Mouse (Mus musculus) liver, embryonic 15.5 days (tissue): Measurements from ENCODE around the gene Rimbp2. TPM values are rescaled to one million over a fixed set of nuclear protein-coding genes. Genes with fewer than 3 reads are reported as not detected.
A peak's percentile ranks its signal among the peaks of the same experiment; 100 is the strongest.
"Not testable (repeated sequence)": the region's sequence is repeated elsewhere in the genome, so short reads cannot be mapped to it uniquely, and the experiment has no call there.

Source experiments
- ATAC-seq: fragments of 200-750 bp; cut with Nextera tagmentation; 2 replicates; pipeline ENCODE4 v1.8.0; 2017; ENCODE audit warnings: moderate number of reproducible peaks, mild to moderate bottlenecking, moderate library complexity; ENCODE audit not compliant: insufficient read depth
- H3K27ac ChIP-seq: fragments of 300-500 bp; sonication (generic); replicated peaks from 2 replicates; pipeline ENCODE4 v1.5.1; 2015; ENCODE audit warnings: mild to moderate bottlenecking, inconsistent platforms
- H3K27me3 ChIP-seq: fragments of 300-500 bp; sonication (generic); 2 replicates; pipeline ENCODE4 v1.6.1; 2015; ENCODE audit warnings: mild to moderate bottlenecking, inconsistent platforms
- H3K36me3 ChIP-seq: fragments of 300-500 bp; sonication (generic); replicated peaks from 2 replicates; pipeline ENCODE4 v1.6.1; 2015; ENCODE audit warnings: moderate library complexity, mild to moderate bottlenecking, inconsistent platforms
- H3K4me1 ChIP-seq: fragments of 300-500 bp; sonication (generic); replicated peaks from 2 replicates; pipeline ENCODE4 v1.6.1; 2015; ENCODE audit warnings: inconsistent platforms
- H3K4me2 ChIP-seq: fragments of 300-500 bp; sonication (generic); 2 replicates; pipeline ENCODE4 v1.6.1; 2015; ENCODE audit warnings: moderate library complexity, mild to moderate bottlenecking, inconsistent platforms
- H3K4me3 ChIP-seq: fragments of 300-500 bp; sonication (generic); replicated peaks from 2 replicates; pipeline ENCODE4 v1.5.1; 2015; ENCODE audit warnings: mild to moderate bottlenecking, inconsistent platforms
- H3K9ac ChIP-seq: fragments of 300-500 bp; sonication (generic); 2 replicates; pipeline ENCODE4 v1.6.1; 2015; ENCODE audit warnings: moderate library complexity, mild to moderate bottlenecking, inconsistent platforms
- H3K9me3 ChIP-seq: fragments of 300-500 bp; sonication (generic); replicated peaks from 2 replicates; pipeline ENCODE4 v1.6.1; 2016; ENCODE audit warnings: inconsistent platforms
- WGBS: fragments of 180-500 bp; shearing (Covaris S2); methylation state at CpG from one replicate; pipeline ENCODE4 v1.1.7; 2015; ENCODE audit warnings: mixed read lengths; ENCODE audit not compliant: insufficient replicate concordance; 5-methylcytosine and 5-hydroxymethylcytosine counted together
- polyA plus RNA-seq: library from polyadenylated mRNA; unstranded; fragments of >200 nt; fragmentation: Nextera tagmentation; extraction: Ambion mirVana; gene quantifications from 2 replicates; pipeline ENCODE4 v1.2.1, GENCODE M21; 2015

Gene Rimbp2
- polyA plus RNA-seq, result not detected in 2 replicates

DNA sequence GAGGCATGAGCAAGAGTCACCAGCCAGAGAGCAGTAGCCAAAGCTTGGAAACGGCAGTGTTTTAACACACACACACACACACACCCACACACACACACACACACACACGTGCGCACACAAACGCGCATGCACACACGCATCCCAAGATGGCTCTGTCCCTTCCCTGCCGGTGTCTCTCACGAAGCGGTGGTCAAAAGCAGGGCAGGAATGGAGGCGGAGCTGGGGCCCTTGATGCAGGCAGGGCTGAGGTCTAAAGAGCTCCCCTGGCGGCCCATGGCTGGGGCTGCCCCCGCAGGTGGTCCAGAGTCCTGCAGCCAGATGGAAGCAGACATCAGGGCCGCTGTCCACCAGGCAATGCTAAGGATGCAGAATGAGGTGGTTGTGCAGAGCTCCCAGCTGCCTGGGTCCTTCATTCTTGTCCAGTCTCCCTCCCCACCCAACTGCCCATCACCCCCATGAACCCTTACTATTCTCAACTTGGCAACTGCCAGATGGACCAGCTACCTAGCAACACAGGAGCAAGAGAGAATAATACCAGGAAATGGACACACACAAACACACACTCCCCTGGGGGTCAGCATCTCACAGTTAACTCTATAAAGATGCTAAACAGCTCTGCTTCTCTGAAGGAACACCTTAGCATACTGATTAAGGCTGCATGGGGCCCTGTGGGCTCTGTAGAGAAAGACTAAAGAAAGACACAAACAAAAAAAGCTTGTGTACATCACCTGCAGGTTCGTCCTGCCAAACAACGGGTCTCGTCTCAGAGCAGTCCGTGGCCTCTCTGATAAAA, at the start of gene Rimbp2:
Gene Rimbp2, minus strand, starts transcription at position 209 of the 793 bp plus-strand sequence.
- no peak within 1 kb of the TSS for H3K27ac ChIP-seq
- H3K9me3 ChIP-seq, result no peaks in the 10 kb centered on the region
- no peak for ATAC-seq
- no peaks in the 10 kb centered on the region for H3K4me1 ChIP-seq
- no peaks in the 10 kb centered on the region for H3K36me3 ChIP-seq
- 12% methylated on average over 17 of the region's 17 CpGs for WGBS
- peak within 1 kb of the TSS; percentile 25 for H3K4me2 ChIP-seq
- H3K9ac ChIP-seq, result no peak within 1 kb of the TSS
- peaks cover 20% of the 10 kb centered on the region for H3K27me3 ChIP-seq
- no peak within 1 kb of the TSS for H3K4me3 ChIP-seq

DNA sequence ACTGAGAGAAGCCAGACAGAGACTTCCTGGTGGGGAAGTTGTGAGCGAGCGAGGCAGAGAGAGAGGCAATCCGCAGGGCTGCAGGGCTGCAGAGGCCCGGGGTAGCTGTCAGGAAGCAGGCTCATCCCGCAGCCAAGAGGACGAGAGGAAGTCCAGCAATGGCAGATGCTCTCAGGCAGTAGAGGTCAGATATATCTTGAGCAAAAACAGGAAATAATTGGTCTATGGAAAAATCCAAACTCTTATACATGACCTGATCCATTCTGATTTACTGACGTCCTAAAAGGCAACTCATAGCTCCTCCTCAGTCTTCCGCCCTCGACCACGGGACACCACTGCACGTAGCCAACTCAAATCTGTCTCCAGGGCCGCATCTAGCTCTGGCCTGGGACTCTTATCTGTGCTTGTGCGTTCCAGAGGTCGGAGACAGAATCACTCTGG, 49.3 kb upstream of the Rimbp2 start:
- H3K4me1 ChIP-seq, result peaks cover 80% of the 10 kb centered on the region
- peak; percentile 12; the same call in 1 of the 2 replicates for ATAC-seq
- H3K9ac ChIP-seq, result peak overlapping the region; percentile 51; the same call in 1 of the 2 replicates
- H3K9me3 ChIP-seq, result no peaks in the 10 kb centered on the region
- H3K27ac ChIP-seq, result peak overlapping the region; percentile 98
- peak overlapping the region; percentile 68 for H3K4me2 ChIP-seq
- no peaks in the 10 kb centered on the region for H3K27me3 ChIP-seq
- peaks cover 59% of the 10 kb centered on the region for H3K36me3 ChIP-seq
- H3K4me3 ChIP-seq, result peak overlapping the region; percentile 27
- 12% methylated on average over 14 of the region's 14 CpGs for WGBS

DNA sequence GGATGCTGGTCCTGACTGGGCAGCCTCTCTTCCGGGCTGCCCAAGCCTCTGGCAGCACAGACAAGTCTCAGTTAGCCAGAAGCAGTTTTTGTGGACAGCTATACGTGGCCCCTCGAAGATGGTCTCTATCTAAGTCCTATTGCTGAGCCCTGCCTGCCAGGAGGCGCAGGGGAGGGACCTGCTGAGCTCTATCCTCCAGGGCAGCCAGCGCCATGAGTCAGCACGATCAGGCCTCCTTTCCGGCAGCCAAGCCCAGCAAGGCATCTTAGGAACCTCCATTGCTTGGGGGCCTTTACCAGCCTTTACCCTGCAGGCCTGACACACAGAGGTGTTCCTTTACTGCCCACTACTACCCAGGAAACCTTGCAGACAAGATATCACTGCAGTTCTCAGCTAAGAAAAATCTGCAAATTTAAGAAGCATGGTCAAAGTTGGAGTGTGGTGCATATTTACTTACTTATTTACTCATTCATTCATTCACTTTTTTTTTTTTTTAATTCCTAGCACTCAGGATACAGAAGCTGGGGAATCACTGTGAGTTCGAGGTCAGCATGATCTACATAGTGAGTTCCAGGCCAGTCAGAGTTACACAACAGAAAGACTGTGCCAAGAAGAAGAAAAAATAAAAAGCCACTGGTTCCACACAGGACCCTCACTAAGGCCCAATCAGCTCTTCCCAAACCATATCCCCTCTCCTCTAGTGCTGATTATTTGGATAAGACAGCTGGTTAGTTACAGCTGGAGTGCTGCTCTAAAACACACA, 47.6 kb upstream of the Rimbp2 start:
- Histone ChIP-seq H3K9me3 (no peaks in the 10 kb centered on the region), H3K27ac (peak overlapping the region; percentile 98), H3K4me1 (peaks cover 68% of the 10 kb centered on the region), H3K4me2 (peak overlapping the region; percentile 68), H3K36me3 (peaks cover 73% of the 10 kb centered on the region), H3K9ac (peak overlapping the region; percentile 51), H3K4me3 (peak overlapping the region; percentile 37), H3K27me3 (no peaks in the 10 kb centered on the region)
- 12% methylated on average over 8 of the region's 8 CpGs for WGBS
- ATAC-seq, result peak; percentile 85

DNA sequence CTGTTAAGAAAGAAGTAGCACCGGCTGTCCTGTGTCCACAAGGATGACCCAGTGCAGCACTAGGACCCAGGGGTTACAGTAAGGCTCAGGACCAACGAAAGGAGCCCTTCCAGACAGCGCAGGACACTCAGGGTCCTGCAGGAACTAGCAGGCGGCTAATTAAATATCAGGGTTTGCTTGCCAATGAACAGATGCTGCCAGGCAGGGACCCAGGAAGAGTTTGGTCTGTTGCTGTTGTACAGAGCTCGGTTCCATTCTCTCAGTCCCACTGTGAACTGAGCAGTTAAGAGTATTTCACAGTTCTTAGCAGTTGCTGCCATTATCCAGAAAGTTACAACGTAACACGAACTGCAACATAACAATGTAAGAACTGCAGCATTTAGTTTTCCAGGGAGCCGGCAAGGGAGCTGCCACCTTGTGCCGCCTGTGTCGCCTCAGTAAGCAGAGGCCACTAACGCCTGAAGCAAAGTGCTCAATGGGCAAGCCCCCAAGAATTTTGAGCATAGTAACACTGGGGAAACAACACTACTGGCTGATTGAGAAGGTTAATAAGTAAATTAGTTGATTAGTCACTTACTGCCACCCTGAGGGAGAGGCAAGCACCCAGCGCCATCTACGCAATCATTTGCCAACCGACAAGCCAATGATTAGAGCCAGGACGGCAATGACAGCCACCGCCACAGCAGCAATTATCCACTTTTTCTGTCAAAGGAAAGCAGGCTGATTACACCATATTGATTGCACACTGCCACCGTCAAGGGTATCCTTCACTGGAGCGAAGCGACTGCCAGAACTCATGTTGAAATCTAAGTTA, 34.1 kb upstream of the Rimbp2 start:
- H3K4me3 ChIP-seq, result no peak overlapping the region
- WGBS, result 90% methylated on average over 19 of the region's 19 CpGs
- no peaks in the 10 kb centered on the region for H3K4me1 ChIP-seq
- no peak overlapping the region for H3K27ac ChIP-seq
- H3K9ac ChIP-seq, result no peak overlapping the region
- H3K27me3 ChIP-seq, result no peaks in the 10 kb centered on the region
- no peak overlapping the region for H3K4me2 ChIP-seq
- ATAC-seq, result no peak
- peaks cover 86% of the 10 kb centered on the region for H3K36me3 ChIP-seq
- H3K9me3 ChIP-seq, result no peaks in the 10 kb centered on the region

DNA sequence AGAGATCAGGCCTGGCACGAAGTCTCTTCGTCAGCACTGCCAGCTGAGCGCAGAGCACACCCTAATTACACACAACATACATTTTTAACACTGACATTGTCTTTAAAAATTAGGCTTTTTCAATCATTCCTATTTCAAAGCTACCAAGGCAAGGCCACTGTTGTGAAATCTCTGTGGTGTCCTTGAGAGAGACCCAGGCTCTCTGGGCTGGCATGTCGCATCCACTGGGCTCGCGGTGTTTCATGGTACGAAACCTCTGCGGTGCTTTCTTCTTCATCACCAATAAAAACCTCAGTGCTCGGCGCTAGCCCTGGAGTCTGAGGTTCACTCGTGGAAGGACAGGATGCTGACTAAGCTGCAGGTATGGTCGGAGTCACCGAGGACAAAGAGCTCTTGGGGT, 32.7 kb upstream of the Rimbp2 start:
- Histone ChIP-seq H3K4me3 (no peak overlapping the region), H3K27ac (no peak overlapping the region), H3K36me3 (peaks cover 72% of the 10 kb centered on the region), H3K4me2 (no peak overlapping the region), H3K9me3 (no peaks in the 10 kb centered on the region), H3K4me1 (0 out of 2 replicates have a peak, but pooled peaks cover 4% of the 10 kb centered on the region), H3K27me3 (no peaks in the 10 kb centered on the region), H3K9ac (no peak overlapping the region)
- WGBS, result 92% methylated on average over 13 of the region's 13 CpGs
- ATAC-seq, result no peak

DNA sequence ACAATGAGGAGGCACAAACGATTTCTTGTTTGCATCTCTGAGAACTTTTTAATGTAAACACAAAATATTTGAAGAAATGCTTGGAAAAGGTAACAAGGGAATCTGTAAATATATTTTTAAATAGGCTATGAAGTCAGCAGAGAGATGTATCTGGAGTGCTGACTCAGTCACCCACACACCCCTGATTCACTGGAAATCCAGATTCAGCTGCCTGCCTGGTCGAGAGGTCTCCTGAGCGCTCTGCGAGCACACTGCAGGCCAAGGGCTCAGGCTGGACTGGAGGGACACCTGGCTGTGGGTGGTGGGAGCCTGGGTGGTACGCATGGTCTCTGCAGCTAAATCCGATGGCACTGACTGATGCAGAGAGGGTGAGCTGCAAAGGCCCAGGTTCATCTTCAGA, 31.2 kb upstream of the Rimbp2 start:
- H3K4me2 ChIP-seq, result no peak overlapping the region
- 81% methylated on average over 6 of the region's 6 CpGs for WGBS
- no peak overlapping the region for H3K27ac ChIP-seq
- 0 out of 2 replicates have a peak, but pooled peaks cover 4% of the 10 kb centered on the region for H3K4me1 ChIP-seq
- no peaks in the 10 kb centered on the region for H3K9me3 ChIP-seq
- ATAC-seq, result no peak
- H3K27me3 ChIP-seq, result no peaks in the 10 kb centered on the region
- no peak overlapping the region for H3K9ac ChIP-seq
- H3K36me3 ChIP-seq, result peaks cover 58% of the 10 kb centered on the region
- H3K4me3 ChIP-seq, result no peak overlapping the region

DNA sequence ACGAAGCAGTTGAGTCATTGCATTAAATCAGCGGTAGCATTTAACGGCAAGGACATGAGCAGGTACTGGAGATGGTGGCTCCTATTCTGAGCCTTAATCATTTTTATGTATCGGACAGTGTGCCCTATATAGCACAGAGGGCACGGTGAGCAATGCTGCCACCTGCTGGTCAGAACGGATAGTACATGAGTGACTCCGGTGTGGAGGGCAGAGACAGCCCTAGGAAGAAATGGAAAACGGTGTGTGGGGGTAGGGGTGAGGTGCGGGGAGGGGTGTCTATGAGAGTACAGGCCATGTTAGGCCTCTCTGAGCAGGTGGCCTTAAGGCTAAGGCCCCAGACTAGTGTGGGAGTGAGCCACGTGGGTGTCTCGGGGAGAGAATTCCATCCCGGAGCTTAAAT, 28.3 kb upstream of the Rimbp2 start:
- Histone ChIP-seq H3K27me3 (no peaks in the 10 kb centered on the region), H3K27ac (no peak overlapping the region), H3K9ac (no peak overlapping the region), H3K4me1 (0 out of 2 replicates have a peak, but pooled peaks cover 4% of the 10 kb centered on the region), H3K4me3 (no peak overlapping the region), H3K4me2 (no peak overlapping the region), H3K9me3 (no peaks in the 10 kb centered on the region), H3K36me3 (peaks cover 28% of the 10 kb centered on the region)
- 27% methylated on average over 12 of the region's 12 CpGs for WGBS
- peak; percentile 61 for ATAC-seq

GRCm38 (mm10) chr5:128980857-128981256, 27.6 kb upstream of the Rimbp2 start:
- Histone ChIP-seq H3K9me3 (no peaks in the 10 kb centered on the region), H3K27me3 (no peaks in the 10 kb centered on the region), H3K4me2 (no peak overlapping the region), H3K4me3 (no peak overlapping the region), H3K9ac (no peak overlapping the region), H3K4me1 (0 out of 2 replicates have a peak, but pooled peaks cover 4% of the 10 kb centered on the region), H3K36me3 (peaks cover 21% of the 10 kb centered on the region), H3K27ac (no peak overlapping the region)
- WGBS, result 38% methylated on average over 7 of the region's 7 CpGs
- ATAC-seq, result no peak

DNA sequence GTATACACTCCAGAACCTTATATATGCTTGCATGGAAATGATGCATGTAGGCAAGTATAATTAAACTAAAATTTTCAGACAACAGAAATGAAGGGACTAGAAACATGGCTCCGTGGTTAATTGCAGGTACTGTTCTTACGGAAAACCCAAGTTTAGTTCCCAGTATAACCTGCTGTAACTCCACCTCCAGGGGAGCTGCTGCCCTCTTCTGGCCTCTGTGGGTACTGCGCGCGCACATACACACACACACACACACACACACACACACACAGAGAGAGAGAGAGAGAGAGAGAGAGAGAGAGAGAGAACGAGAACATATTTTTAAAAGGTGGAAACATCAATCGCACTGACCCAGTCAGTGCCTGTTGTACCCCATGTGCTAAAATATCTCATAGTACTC, 25.7 kb upstream of the Rimbp2 start:
- Histone ChIP-seq H3K4me3 (no peak overlapping the region), H3K36me3 (peaks cover 2% of the 10 kb centered on the region; the same call in 1 of the 2 replicates), H3K27me3 (no peaks in the 10 kb centered on the region), H3K4me1 (0 out of 2 replicates have a peak, but pooled peaks cover 4% of the 10 kb centered on the region), H3K27ac (no peak overlapping the region), H3K9ac (no peak overlapping the region), H3K9me3 (no peaks in the 10 kb centered on the region), H3K4me2 (no peak overlapping the region)
- 80% methylated on average over 7 of the region's 7 CpGs for WGBS
- no peak for ATAC-seq

DNA sequence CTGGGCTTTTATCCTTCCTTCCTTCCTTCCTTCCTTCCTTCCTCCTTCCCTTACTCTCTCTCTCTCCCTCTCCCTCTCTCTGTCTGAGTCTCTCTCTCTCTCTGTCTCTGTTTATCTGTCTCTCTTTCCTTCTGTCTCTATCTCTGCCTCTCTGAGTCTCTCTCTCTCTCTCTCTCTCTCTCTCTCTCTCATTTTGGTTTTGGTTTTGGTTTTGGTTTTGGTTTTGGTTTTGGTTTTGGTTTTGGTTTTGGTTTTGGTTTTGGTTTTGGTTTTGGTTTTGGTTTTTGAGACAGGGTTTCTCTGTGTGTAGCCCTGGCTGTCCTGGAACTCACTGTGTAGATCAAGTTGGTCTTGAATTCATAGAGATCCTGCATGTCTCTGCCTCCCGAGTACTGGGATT, 24.2 kb upstream of the Rimbp2 start:
- WGBS, result 52% methylated on average over 1 of the region's 1 CpGs
- H3K4me3 ChIP-seq, H3K27ac ChIP-seq, H3K27me3 ChIP-seq, H3K9ac ChIP-seq, H3K36me3 ChIP-seq, H3K4me2 ChIP-seq, ATAC-seq, H3K9me3 ChIP-seq, H3K4me1 ChIP-seq: not testable (repeated sequence)
